8 mouse cellular contexts compared by ENCODE assay signal in the genomic region with DNA sequence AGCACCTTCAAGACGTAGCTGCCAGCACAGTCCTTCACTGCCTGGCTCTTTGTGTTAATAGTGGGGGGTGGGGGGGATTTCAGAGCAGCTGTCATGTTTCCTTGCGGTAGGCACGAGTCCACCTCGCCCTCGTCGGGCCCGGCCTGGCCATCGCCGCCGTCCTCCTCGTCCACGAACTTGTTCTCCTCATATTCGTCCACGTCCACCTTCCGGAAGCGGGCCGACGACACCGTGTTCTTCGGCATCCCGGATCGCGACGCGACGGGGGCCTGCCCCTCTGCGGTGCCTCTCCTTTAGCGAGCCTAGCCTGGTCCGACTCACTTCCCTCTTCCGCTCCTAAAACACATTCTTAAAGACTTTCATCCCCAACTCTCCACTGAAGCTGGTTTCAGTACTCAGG. TPM values are rescaled to one million over a fixed set of nuclear protein-coding genes. Genes with fewer than 3 reads are reported as not detected.
DNase-seq lines count a peak whose midpoint lies in the region; ATAC-seq lines count a peak whose summit lies in the region.

No protein-coding gene starts in this region.

- H3K4me3 ChIP-seq in neural tube, embryonic 11.5 days (ENCODE audit: low read depth, low read length) = no peak overlapping the region
- H3K4me3 ChIP-seq in forebrain, embryonic 10.5 days = peak overlapping the region; percentile 32

- DNase-seq in neural tube, embryonic 11.5 days (ENCODE audit: low spot score) = no peak
- no peak for DNase-seq in neural tube, embryonic 10.5 days (ENCODE audit: extremely low spot score, low spot score)
- DNase-seq in forebrain, embryonic 10.5 days (ENCODE audit: extremely low spot score, low spot score) = no peak
- peak; percentile 54 for DNase-seq in induced T-regulatory cell, adult 2 months (ENCODE audit: low read depth)
- peak; percentile 35 for DNase-seq in thymus, postnatal 14 days
- no peak for DNase-seq in Muller cell, postnatal 12 days (ENCODE audit: inconsistent ontology term)
- DNase-seq in adrenal gland, postnatal 4 days (ENCODE audit: low spot score in 2 of 2) = no peak

- H3K36me3 ChIP-seq in neural tube, embryonic 11.5 days (ENCODE audit: control insufficient read depth, insufficient read depth, low read length) = no peaks in the 10 kb centered on the region
- no peaks in the 10 kb centered on the region for H3K36me3 ChIP-seq in forebrain, embryonic 10.5 days (replicated peaks)

- WGBS in neural tube, embryonic 11.5 days = 47% methylated on average over 30 of the region's 30 CpGs
- 62% methylated on average over 30 of the region's 30 CpGs for WGBS in forebrain, embryonic 10.5 days

- peak overlapping the region; percentile 2; the same call in 1 of the 2 replicates for H3K4me2 ChIP-seq in neural tube, embryonic 11.5 days (ENCODE audit: low read depth)

- no peak overlapping the region for H3K9ac ChIP-seq in neural tube, embryonic 11.5 days (ENCODE audit: low read length)

- no peaks in the 10 kb centered on the region for H3K9me3 ChIP-seq in neural tube, embryonic 11.5 days (ENCODE audit: control insufficient read depth, low read length)
- H3K9me3 ChIP-seq in forebrain, embryonic 10.5 days = no peaks in the 10 kb centered on the region

- H3K27me3 ChIP-seq in neural tube, embryonic 11.5 days (ENCODE audit: control insufficient read depth, insufficient read depth, low read length) = no peaks in the 10 kb centered on the region
- no peaks in the 10 kb centered on the region for H3K27me3 ChIP-seq in forebrain, embryonic 10.5 days (ENCODE audit: poor library complexity, severe bottlenecking)

- H3K4me1 ChIP-seq in neural tube, embryonic 11.5 days (ENCODE audit: control insufficient read depth, insufficient read depth, low read length) = no peaks in the 10 kb centered on the region
- H3K4me1 ChIP-seq in forebrain, embryonic 10.5 days = 0 out of 2 replicates have a peak, but pooled peaks cover 4% of the 10 kb centered on the region

- no peak for ATAC-seq in neural tube, embryonic 11.5 days (ENCODE audit: insufficient read depth, low FRiP score, low TSS enrichment)
- ATAC-seq in megakaryocyte progenitor cell, adult 5-6 weeks (replicated peaks; ENCODE audit: poor library complexity) = peak; percentile 48

- no peak overlapping the region for H3K27ac ChIP-seq in neural tube, embryonic 11.5 days (ENCODE audit: low read depth, low read length)
- H3K27ac ChIP-seq in forebrain, embryonic 10.5 days = no peak overlapping the region

RNA-seq across cellular contexts. Expression of gene Taf1b, which starts 4.7 kb away (rescaled TPM):
- polyA plus RNA-seq in neural tube, embryonic 11.5 days (2014; fragmentation: Nextera tagmentation; extraction: Ambion mirVana) = 30.0 and 33.2 TPM in 2 replicates
- 30.2 and 32.5 TPM in 2 replicates for polyA plus RNA-seq in forebrain, embryonic 10.5 days (2016; fragmentation: Nextera tagmentation; extraction: Ambion mirVana)
- 31.0 and 34.1 TPM in 2 replicates for total RNA-seq in megakaryocyte progenitor cell, adult 5-6 weeks (2015)
- total RNA-seq in megakaryocyte progenitor cell, adult 5-6 weeks (2017) = 39.3 and 56.8 TPM in 2 replicates
- total RNA-seq in adrenal gland, postnatal 4 days (2021) = 10 to 100 TPM; 20.1 to 25.2 TPM

Comparison
In these comparisons a context has a peak if more than half of its experiments do, and no peak if none do; other contexts are left out.
1. DNase-seq: peak in induced T-regulatory cell, adult 2 months (single experiment) and thymus, postnatal 14 days (single experiment); none in neural tube, embryonic 11.5 days (single experiment), neural tube, embryonic 10.5 days (single experiment), forebrain, embryonic 10.5 days (single experiment), Muller cell, postnatal 12 days (single experiment) and adrenal gland, postnatal 4 days (0 of 2).